Mouse (Mus musculus) cortical plate, adult 2 months (tissue): ENCODE data around the gene Card10.

ENCODE experiments used
- CTCF ChIP-seq: fragments of 200-500 bp; IDR thresholded peaks from 2 replicates; pipeline ENCODE4 v1.5.1; 2011; ENCODE audit warnings: mild to moderate bottlenecking, control low read depth, low read length; ENCODE audit not compliant: insufficient read depth; ENCODE audit errors: extremely low read depth
- POLR2A ChIP-seq: fragments of 200-500 bp; IDR thresholded peaks from 2 replicates; pipeline ENCODE4 v1.6.1; 2011; ENCODE audit warnings: mild to moderate bottlenecking, low read length, control low read depth; ENCODE audit not compliant: insufficient read depth; ENCODE audit errors: extremely low read depth

DNA sequence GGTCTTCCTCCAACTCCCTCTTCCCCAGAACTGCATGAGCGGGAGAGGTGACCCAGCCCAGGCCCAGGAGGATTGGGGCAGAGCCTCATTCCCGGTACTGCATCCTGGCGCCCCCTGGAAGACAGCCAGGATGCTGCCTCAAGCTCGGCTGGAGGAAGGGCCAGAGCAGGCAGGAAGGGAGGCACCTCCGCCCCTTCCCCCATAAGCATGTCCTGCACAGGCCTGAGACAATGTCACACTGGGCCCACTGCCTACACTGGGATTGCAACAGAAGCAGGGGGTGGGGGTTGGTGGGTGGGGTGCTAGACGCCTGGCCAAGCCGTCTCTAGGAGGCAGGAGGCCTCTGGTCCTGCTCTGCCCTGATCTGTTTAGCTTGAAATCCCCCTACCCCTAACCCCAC lies 16.9 kb downstream of the Card10 start:
- TF ChIP-seq CTCF: no peak
- no peak for TF ChIP-seq POLR2A
